18 mouse cellular contexts compared by ENCODE assay signal in genomic region chr8:78651670-78652069, GRCm38 (mm10).
DNase-seq lines count a peak whose midpoint lies in the region; TF ChIP-seq lines count a peak whose summit lies in the region.
"Had no signal": no experiment of that assay in that cellular context is flagged by ENCODE, and none has a peak within 500 bp of the region (broad histone marks: within the 10 kb centered on the region; RNA-seq: fewer than 3 reads in every experiment).

No protein-coding gene starts in this region.

- H3K27ac ChIP-seq in gastrocnemius, adult 2 months = no peak overlapping the region
- no peak overlapping the region for H3K27ac ChIP-seq in left cerebral cortex, adult 2 months
- H3K27ac ChIP-seq: embryonic facial prominence, embryonic 15.5 days; heart, embryonic 10.5 days had no signal

- no peak overlapping the region for H3K4me3 ChIP-seq in gastrocnemius, adult 2 months
- H3K4me3 ChIP-seq in left cerebral cortex, adult 2 months = no peak overlapping the region
- H3K4me3 ChIP-seq: embryonic facial prominence, embryonic 15.5 days; heart, embryonic 10.5 days had no signal

- no peak for DNase-seq in gastrocnemius, adult 2 months
- DNase-seq in gastrocnemius, postnatal 14 days = no peak
- DNase-seq in left cerebral cortex, adult 2 months (ENCODE audit: extremely low spot score in 1 of 2, low spot score in 2 of 2) = no peak
- no peak for DNase-seq in left cerebral cortex, postnatal 25 days (ENCODE audit: low spot score in 2 of 2)
- DNase-seq in thymus, postnatal 0 days (ENCODE audit: low spot score) = peak; percentile 9
- no peak for DNase-seq in thymus, postnatal 10 days (ENCODE audit: low spot score in 2 of 2)
- no peak for DNase-seq in ovary, postnatal 10 days (ENCODE audit: low spot score)
- DNase-seq: adrenal gland, postnatal 25 days; B cell, adult 2 months; cerebellum, adult 8-10 months; cerebellum, postnatal 36 days; embryo, embryonic 11 days; kidney, adult 11 months; lung, adult 18-20 months; lung, postnatal 4 days; thymus, adult 2 months had no signal

- intact Hi-C loops in gastrocnemius, adult 2 months (cut with DNase I) = loop anchor here (5.0 kb wide), 2 partner anchors 91 to 414 kb away; no protein-coding TSS in a partner anchor
- intact Hi-C loops in gastrocnemius, postnatal 14 days (cut with DNase I; ENCODE audit: low total_unique reads) = loop anchor here (5.0 kb wide), 1 partner anchor 414 kb away; no protein-coding TSS in a partner anchor
- intact Hi-C loops in left cerebral cortex, adult 2 months (cut with DNase I) = loop anchor here (5.0 kb wide), 1 partner anchor 91 kb away; no protein-coding TSS in a partner anchor
- intact Hi-C loops in left cerebral cortex, postnatal 25 days (cut with DNase I) = loop anchor here (2.0 kb wide), 1 partner anchor 89 kb away; no protein-coding TSS in a partner anchor

- peak; percentile 33; the same call in 1 of the 2 replicates for TF ChIP-seq CTCF in gastrocnemius, adult 2 months (IDR thresholded peaks at IDR 0.05)
- TF ChIP-seq CTCF in left cerebral cortex, adult 2 months (IDR thresholded peaks at IDR 0.05) = peak; percentile 38
